Mouse (Mus musculus) limb, embryonic 15.5 days (tissue): ENCODE results near the gene Dnajb6. TPM values are rescaled to one million over a fixed set of nuclear protein-coding genes. Genes with fewer than 3 reads are reported as not detected.
"Not testable (repeated sequence)": the region's sequence is repeated elsewhere in the genome, so short reads cannot be mapped to it uniquely, and the experiment has no call there.

Experiments
- ATAC-seq: fragments of 200-750 bp; cut with Nextera tagmentation; 2 replicates; pipeline ENCODE4 v1.8.0; 2017; ENCODE audit warnings: low read depth, moderate TSS enrichment; ENCODE audit not compliant: insufficient number of reproducible peaks, low FRiP score, low TSS enrichment
- H3K27ac ChIP-seq: fragments of 300-500 bp; sonication (generic); 2 replicates; pipeline ENCODE4 v1.5.1; 2015; ENCODE audit warnings: moderate library complexity, mild to moderate bottlenecking, inconsistent platforms
- H3K27me3 ChIP-seq: fragments of 300-500 bp; sonication (generic); 2 replicates; pipeline ENCODE4 v1.6.1; 2015; ENCODE audit warnings: inconsistent platforms
- H3K36me3 ChIP-seq: fragments of 300-500 bp; sonication (generic); 2 replicates; pipeline ENCODE4 v1.6.1; 2015; ENCODE audit warnings: inconsistent platforms
- H3K4me1 ChIP-seq: fragments of 300-500 bp; sonication (generic); 2 replicates; pipeline ENCODE4 v1.6.1; 2015; ENCODE audit warnings: inconsistent platforms
- H3K4me2 ChIP-seq: fragments of 300-500 bp; sonication (generic); 2 replicates; pipeline ENCODE4 v1.6.1; 2015; ENCODE audit warnings: mild to moderate bottlenecking, inconsistent platforms
- H3K4me3 ChIP-seq: fragments of 300-500 bp; sonication (generic); 2 replicates; pipeline ENCODE4 v1.5.1; 2015; ENCODE audit warnings: mild to moderate bottlenecking, inconsistent platforms
- H3K9ac ChIP-seq: fragments of 300-500 bp; sonication (generic); 2 replicates; pipeline ENCODE4 v1.6.1; 2015; ENCODE audit warnings: inconsistent platforms
- H3K9me3 ChIP-seq: fragments of 300-500 bp; sonication (generic); 2 replicates; pipeline ENCODE4 v1.6.1; 2016; ENCODE audit warnings: inconsistent platforms
- WGBS: fragments of 180-500 bp; shearing (Covaris S2); methylation state at CpG from one replicate; pipeline ENCODE4 v1.1.7; 2015; 5-methylcytosine and 5-hydroxymethylcytosine counted together
- polyA plus RNA-seq: library from polyadenylated mRNA; unstranded; fragments of >200 nt; fragmentation: Nextera tagmentation; extraction: Ambion mirVana; gene quantifications from 2 replicates; pipeline ENCODE4 v1.2.1, GENCODE M21; 2015

Gene Dnajb6
- 129 and 130 TPM in 2 replicates for polyA plus RNA-seq

DNA sequence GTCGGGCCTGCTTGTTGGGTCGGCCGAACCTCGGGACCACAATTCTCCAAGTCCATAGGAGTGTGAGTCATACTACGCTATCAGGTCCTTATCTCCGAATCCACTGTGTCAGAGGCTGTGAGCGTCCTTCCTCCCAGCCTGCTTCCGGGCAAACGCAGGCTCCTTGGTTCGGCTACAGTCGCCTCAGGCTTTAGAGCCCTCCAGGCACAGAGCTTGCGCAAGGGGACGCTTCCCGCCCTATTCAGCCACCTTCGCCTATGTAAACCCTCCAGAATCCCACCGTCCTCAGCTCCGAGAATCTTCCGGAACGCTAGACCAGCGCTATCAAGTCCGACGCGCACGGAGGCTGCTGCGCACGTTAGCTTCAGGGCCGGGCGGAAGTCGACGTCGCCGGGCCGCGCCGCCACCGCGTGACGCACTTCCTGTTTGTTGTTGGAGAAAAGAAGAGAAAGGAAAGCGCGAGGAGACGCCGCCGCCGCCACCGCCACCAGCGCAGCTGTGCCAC is at the start of gene Dnajb6, which contains the start of gene Gm5129:
Dnajb6 (plus strand) TSS at position 132 of the 505 bp plus-strand sequence.
Gm5129 (minus strand) TSS at position 380 of the 505 bp plus-strand sequence.
- ATAC-seq = peak; percentile 91
- H3K9me3 ChIP-seq = no peaks in the 10 kb centered on the region
- peak within 1 kb of the TSS; percentile 92 for H3K9ac ChIP-seq
- WGBS = 0% methylated on average over 39 of the region's 46 CpGs
- H3K4me1 ChIP-seq = peaks cover 22% of the 10 kb centered on the region
- no peaks in the 10 kb centered on the region for H3K36me3 ChIP-seq
- peak within 1 kb of the TSS; percentile 94 for H3K27ac ChIP-seq
- no peaks in the 10 kb centered on the region for H3K27me3 ChIP-seq
- H3K4me3 ChIP-seq = peak within 1 kb of the TSS; percentile 84
- H3K4me2 ChIP-seq = peak within 1 kb of the TSS; percentile 60

DNA sequence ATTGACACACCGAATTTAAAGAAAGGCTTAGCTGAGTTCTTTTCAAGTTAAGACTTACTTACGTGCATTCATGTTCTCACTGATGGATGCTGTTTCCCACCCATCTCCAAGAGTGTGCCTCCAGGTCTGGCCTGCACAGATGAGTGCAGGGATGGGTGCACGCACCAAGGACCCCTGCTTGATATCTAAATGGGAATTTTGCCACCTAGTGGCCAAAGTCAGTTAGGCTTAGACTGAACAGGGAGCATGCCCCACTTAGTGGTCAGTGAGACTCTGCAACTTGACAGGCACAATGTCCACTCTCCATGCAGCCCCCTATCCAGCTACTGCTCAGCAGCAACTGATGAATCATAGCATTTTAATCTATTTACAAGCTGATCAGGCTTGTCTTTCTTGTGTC is 47.8 kb upstream of the Dnajb6 start:
- H3K9me3 ChIP-seq = no peaks in the 10 kb centered on the region
- no peaks in the 10 kb centered on the region for H3K27me3 ChIP-seq
- no peak for ATAC-seq
- H3K9ac ChIP-seq = no peak overlapping the region
- no peak overlapping the region for H3K27ac ChIP-seq
- no peak overlapping the region for H3K4me2 ChIP-seq
- no peaks in the 10 kb centered on the region for H3K36me3 ChIP-seq
- no peaks in the 10 kb centered on the region for H3K4me1 ChIP-seq
- WGBS = 58% methylated on average over 3 of the region's 3 CpGs
- no peak overlapping the region for H3K4me3 ChIP-seq

DNA sequence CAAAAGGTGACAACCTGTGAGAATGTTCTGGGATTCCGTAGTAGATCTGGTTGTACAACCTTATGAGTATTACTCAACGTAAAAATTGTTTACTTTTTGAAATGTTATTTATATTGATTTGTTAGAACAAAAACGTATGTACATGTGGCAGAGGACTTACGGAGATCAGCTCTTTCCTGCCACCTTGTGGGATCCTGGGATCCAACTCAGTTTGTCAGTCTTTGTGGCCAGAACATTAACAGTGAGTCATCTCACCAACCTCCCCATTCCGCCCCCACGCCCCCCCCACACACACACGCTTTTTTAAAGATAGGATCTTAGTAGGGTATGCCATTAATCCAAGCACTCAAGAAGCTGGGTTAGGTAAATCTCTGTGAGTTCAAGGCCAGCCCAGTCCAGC is 47.1 kb upstream of the Dnajb6 start:
- Histone ChIP-seq H3K4me1 (no peaks in the 10 kb centered on the region), H3K4me3 (no peak overlapping the region), H3K36me3 (no peaks in the 10 kb centered on the region), H3K9ac (no peak overlapping the region), H3K9me3 (no peaks in the 10 kb centered on the region), H3K27ac (no peak overlapping the region), H3K27me3 (no peaks in the 10 kb centered on the region), H3K4me2 (no peak overlapping the region)
- no peak for ATAC-seq
- WGBS = 60% methylated on average over 7 of the region's 7 CpGs

DNA sequence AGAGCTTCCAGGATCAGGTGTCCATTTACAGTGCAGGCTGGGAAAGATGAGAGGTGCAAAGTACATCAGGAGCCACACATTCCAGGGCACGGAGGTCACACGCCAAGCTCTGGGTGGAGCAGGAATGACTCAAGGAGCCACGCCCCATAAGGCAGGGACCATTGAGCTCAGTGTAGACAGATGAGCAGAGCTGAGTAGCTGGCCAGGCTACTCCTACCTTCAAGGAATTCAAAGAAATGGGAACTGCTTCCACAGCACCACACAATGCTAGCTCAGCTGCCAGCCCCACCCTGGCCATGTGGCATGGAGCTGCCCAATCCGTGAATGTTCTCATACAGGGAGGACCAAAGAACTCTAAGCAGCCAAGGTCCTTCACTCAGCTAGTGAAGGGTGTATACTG is 37.0 kb upstream of the Dnajb6 start:
- no peak overlapping the region for H3K27ac ChIP-seq
- no peaks in the 10 kb centered on the region for H3K27me3 ChIP-seq
- WGBS = 82% methylated on average over 4 of the region's 4 CpGs
- H3K9me3 ChIP-seq = no peaks in the 10 kb centered on the region
- H3K4me3 ChIP-seq = no peak overlapping the region
- ATAC-seq = no peak
- H3K9ac ChIP-seq = no peak overlapping the region
- no peaks in the 10 kb centered on the region for H3K4me1 ChIP-seq
- H3K4me2 ChIP-seq = no peak overlapping the region
- no peaks in the 10 kb centered on the region for H3K36me3 ChIP-seq

DNA sequence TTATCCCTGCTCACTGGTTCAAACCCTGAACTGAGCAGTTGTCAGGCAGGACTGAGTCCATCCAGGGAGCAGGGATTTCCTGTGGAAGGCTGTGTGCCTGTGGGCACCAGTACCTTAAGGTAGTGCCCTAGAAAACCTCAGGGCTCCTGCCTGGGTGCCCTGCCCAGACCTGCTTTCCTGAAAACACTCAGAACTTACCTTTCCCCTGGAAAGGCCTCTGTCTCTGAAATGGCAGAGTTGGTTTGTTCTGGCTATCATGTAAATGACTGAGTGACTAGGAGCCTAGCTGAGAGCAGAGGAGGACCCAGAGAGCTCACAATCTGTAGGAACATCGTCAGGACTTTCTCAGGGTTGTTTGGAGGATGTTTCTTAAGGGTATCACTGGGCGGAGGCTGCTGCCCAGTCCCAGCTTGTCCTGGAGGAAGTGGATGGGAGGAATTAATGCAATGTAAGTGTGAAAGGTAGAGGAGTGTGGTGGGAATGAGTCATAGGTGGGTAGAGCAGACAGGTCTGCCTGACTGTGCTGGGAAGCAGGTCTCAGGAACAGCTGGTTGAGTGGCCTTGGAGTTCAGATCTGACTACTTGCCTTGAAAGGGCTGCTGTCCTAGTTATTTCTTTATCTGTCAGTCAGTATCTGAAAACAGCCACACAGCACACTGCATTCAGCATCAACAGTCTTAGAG is 35.8 kb upstream of the Dnajb6 start:
- Histone ChIP-seq H3K9me3 (no peaks in the 10 kb centered on the region), H3K36me3 (no peaks in the 10 kb centered on the region), H3K4me2 (no peak overlapping the region), H3K4me1 (no peaks in the 10 kb centered on the region), H3K9ac (no peak overlapping the region), H3K27me3 (no peaks in the 10 kb centered on the region), H3K4me3 (no peak overlapping the region), H3K27ac (no peak overlapping the region)
- 73% methylated on average over 2 of the region's 2 CpGs for WGBS
- ATAC-seq = no peak

DNA sequence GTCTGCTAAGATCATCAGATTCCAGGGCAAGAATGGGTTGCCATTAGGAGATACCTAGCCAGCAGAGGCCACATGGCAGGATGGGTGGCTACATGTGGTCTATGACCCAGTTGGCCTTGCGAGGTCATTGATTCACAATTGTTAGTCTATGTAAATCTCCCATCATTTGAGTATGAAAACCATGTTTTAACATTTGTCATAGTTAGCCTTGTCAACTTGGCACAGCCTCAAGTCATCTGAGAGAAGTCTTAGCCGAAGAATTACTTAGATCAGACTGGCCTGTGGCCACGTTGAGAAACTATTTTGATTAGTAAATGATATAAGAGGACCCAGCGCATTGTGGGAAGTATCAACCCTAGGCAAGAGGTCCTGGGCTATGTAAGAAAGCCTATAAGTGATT is 28.2 kb upstream of the Dnajb6 start:
- WGBS = 81% methylated on average over 4 of the region's 4 CpGs
- Histone ChIP-seq H3K4me2 (no peak overlapping the region), H3K36me3 (no peaks in the 10 kb centered on the region), H3K4me1 (peaks cover 4% of the 10 kb centered on the region; the same call in 1 of the 2 replicates), H3K9me3 (no peaks in the 10 kb centered on the region), H3K9ac (no peak overlapping the region), H3K4me3 (no peak overlapping the region), H3K27ac (no peak overlapping the region), H3K27me3 (no peaks in the 10 kb centered on the region)
- ATAC-seq = no peak

DNA sequence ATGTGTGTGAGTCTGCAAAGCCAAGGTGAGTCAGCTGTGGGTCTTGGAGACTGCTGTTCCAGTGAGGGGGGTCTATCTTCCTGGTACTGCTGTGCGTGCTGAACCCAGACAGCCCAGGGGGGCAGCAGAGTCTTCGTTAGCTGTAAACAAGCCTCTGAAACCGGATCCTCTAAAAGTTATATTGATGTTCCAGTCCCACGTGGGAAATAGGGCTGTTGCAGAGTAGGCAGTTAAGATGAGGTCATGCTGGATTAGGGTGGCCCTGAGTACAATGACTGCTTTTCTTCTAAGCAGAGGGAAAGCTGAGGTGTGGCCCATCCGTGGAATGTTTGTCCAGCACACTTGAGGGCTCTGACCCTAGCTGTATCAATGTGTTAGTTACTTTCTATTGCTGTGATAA is 27.2 kb upstream of the Dnajb6 start:
- Histone ChIP-seq H3K27me3 (no peaks in the 10 kb centered on the region), H3K9ac (no peak overlapping the region), H3K4me2 (no peak overlapping the region), H3K4me3 (no peak overlapping the region), H3K4me1 (peaks cover 4% of the 10 kb centered on the region; the same call in 1 of the 2 replicates), H3K36me3 (no peaks in the 10 kb centered on the region), H3K9me3 (no peaks in the 10 kb centered on the region), H3K27ac (no peak overlapping the region)
- WGBS = 7% methylated on average over 5 of the region's 5 CpGs
- no peak for ATAC-seq

DNA sequence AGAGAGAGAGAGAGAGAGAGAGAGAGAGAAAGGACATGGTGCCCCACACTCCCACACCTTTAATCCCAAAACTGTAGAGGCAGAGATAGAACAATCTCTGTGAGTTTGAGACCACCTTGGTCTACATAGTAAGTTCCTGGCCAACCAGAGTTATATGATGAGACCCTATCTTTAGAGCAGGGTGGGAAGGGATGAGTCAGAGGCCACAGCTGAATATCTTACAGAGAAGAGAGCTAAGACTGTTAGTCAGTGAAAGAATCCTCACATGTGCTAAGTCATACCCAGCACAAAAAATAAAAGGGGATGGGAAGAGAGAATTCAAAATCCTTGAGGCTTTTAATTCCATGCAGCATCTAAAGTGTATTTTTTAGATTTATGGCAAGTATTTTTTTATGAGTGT is 23.9 kb upstream of the Dnajb6 start:
- no peak overlapping the region for H3K4me2 ChIP-seq
- H3K27me3 ChIP-seq = no peaks in the 10 kb centered on the region
- no peak overlapping the region for H3K4me3 ChIP-seq
- H3K9me3 ChIP-seq = no peaks in the 10 kb centered on the region
- peaks cover 4% of the 10 kb centered on the region; the same call in 1 of the 2 replicates for H3K4me1 ChIP-seq
- H3K9ac ChIP-seq = no peak overlapping the region
- H3K36me3 ChIP-seq = no peaks in the 10 kb centered on the region
- ATAC-seq = no peak
- no peak overlapping the region for H3K27ac ChIP-seq

DNA sequence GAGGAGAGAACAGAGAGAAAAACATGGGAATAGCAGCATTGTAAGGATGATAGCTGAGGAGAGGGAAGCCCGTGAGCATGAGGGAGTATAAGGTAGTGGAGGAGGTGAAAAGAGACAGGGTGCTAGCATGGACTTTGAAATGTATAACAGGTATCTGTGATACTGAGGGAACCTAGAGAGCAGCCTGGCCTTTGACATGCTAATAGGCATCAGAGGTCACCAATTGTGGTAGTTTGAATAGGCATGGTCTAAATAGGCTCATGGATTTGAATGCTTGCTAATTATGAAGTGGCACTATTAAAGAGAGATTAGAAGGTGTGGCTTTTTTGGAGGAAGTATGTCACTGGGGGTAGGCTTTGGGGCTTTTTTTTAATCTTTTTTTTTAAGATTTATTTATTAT is 22.6 kb upstream of the Dnajb6 start:
- WGBS = 50% methylated on average over 1 of the region's 1 CpGs
- H3K27ac ChIP-seq = no peak overlapping the region
- no peak overlapping the region for H3K9ac ChIP-seq
- no peaks in the 10 kb centered on the region for H3K36me3 ChIP-seq
- H3K4me3 ChIP-seq = no peak overlapping the region
- H3K9me3 ChIP-seq = no peaks in the 10 kb centered on the region
- peaks cover 4% of the 10 kb centered on the region; the same call in 1 of the 2 replicates for H3K4me1 ChIP-seq
- ATAC-seq = no peak
- H3K27me3 ChIP-seq = no peaks in the 10 kb centered on the region
- no peak overlapping the region for H3K4me2 ChIP-seq

DNA sequence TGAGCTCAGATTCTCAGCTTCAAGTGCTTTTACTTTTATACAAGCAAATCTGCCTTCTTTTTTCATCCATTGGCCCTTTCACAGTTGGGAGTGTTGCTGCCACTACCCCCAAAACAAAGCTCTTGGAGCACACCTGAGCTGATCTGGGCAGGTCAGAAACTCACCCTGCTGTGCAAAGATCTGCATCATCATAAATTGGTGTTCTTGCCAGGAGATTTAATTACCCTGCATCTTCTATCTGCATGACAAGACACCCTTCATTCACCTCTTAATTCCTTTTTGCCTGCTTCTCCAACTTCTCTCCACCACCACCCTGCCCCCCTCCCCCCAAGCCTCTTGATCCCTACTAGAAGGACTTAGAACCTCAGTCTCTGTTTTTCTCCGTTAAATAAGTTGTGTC is 14.3 kb upstream of the Dnajb6 start:
- H3K4me2 ChIP-seq = no peak overlapping the region
- no peaks in the 10 kb centered on the region for H3K9me3 ChIP-seq
- H3K9ac ChIP-seq = no peak overlapping the region
- H3K27ac ChIP-seq = no peak overlapping the region
- H3K4me1 ChIP-seq = no peaks in the 10 kb centered on the region
- H3K36me3 ChIP-seq = no peaks in the 10 kb centered on the region
- H3K27me3 ChIP-seq = no peaks in the 10 kb centered on the region
- 22% methylated on average over 1 of the region's 1 CpGs for WGBS
- no peak overlapping the region for H3K4me3 ChIP-seq
- no peak for ATAC-seq

DNA sequence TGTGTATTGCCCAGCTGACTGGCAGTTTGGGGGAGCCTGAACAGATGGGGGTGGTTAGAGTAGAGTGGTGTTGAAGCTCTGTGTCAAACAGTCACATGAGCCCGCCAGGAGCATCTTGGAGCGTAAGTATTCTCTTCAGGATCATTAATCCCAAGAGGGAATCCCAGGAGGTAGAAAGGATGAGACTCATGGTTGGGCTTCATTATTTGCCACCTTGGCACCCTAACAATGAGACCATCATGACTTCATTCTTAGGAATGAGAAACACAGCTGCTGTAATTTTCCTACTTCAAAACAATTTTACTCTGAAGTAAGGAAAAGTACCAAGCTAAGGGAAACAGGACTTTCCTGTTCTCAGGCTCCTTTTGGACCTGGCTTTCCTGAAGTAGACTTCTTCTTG is 10.1 kb upstream of the Dnajb6 start:
- no peaks in the 10 kb centered on the region for H3K27me3 ChIP-seq
- H3K27ac ChIP-seq = no peak overlapping the region
- no peak for ATAC-seq
- no peaks in the 10 kb centered on the region for H3K36me3 ChIP-seq
- H3K9me3 ChIP-seq = no peaks in the 10 kb centered on the region
- no peak overlapping the region for H3K9ac ChIP-seq
- H3K4me1 ChIP-seq = no peaks in the 10 kb centered on the region
- 83% methylated on average over 2 of the region's 2 CpGs for WGBS
- H3K4me3 ChIP-seq = no peak overlapping the region
- no peak overlapping the region for H3K4me2 ChIP-seq

DNA sequence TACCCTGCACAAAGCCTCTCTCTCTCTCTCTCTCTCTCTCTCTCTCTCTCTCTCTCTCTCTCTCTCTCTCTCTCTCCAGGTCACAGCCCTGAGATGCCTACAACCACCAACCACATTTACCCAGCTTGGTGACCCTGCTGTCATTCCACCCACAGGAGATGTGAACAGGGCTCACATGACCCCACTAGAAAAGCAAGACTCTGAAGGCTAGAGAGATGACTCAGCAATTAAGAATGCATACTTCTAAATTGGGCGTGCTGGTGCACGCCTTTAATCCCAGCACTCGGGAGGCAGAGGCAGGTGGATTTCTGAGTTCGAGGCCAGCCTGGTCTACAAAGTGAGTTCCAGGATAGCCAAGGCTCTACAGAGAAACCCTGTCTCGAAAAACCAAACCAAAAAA is 9.4 kb upstream of the Dnajb6 start:
- 81% methylated on average over 5 of the region's 5 CpGs for WGBS
- not testable (repeated sequence) for ATAC-seq, H3K27me3 ChIP-seq, H3K4me3 ChIP-seq, H3K4me1 ChIP-seq, H3K9me3 ChIP-seq, H3K9ac ChIP-seq, H3K36me3 ChIP-seq, H3K27ac ChIP-seq, H3K4me2 ChIP-seq
